Comparison of ENCODE assay signal across 9 mouse cellular contexts in genomic region chr2:28447315-28447670, GRCm38 (mm10). TPM values are rescaled to one million over a fixed set of nuclear protein-coding genes. Genes with fewer than 3 reads are reported as not detected.
A peak's percentile ranks its signal among the peaks of the same experiment; 100 is the strongest.
DNase-seq lines count a peak whose midpoint lies in the region; ATAC-seq and TF ChIP-seq lines count a peak whose summit lies in the region.
"Had no signal": no experiment of that assay in that cellular context is flagged by ENCODE, and none has a peak within 500 bp of the region (broad histone marks: within the 10 kb centered on the region; RNA-seq: fewer than 3 reads in every experiment).

No protein-coding gene starts in this region.

- no peaks in the 10 kb centered on the region; the same call in 1 of the 2 replicates for H3K27me3 ChIP-seq in embryonic facial prominence, embryonic 14.5 days (replicated peaks; ENCODE audit: control insufficient read depth, insufficient read depth, low read length)
- H3K27me3 ChIP-seq in intestine, embryonic 15.5 days (replicated peaks) = no peaks in the 10 kb centered on the region
- no peaks in the 10 kb centered on the region for H3K27me3 ChIP-seq in neural tube, embryonic 12.5 days (replicated peaks)

- peak overlapping the region; percentile 71 for H3K4me3 ChIP-seq in layer of hippocampus, adult 2 months
- H3K4me3 ChIP-seq in embryonic facial prominence, embryonic 14.5 days (ENCODE audit: low read depth, low read length) = peak overlapping the region; percentile 77
- H3K4me3 ChIP-seq in intestine, embryonic 15.5 days (replicated peaks) = peak overlapping the region; percentile 73
- H3K4me3 ChIP-seq in neural tube, embryonic 12.5 days = peak overlapping the region; percentile 78

- no peak for DNase-seq in layer of hippocampus, adult 2 months (ENCODE audit: low spot score in 2 of 2)
- no peak for DNase-seq in layer of hippocampus, adult 9-11 months
- DNase-seq in embryonic facial prominence, embryonic 14.5 days (ENCODE audit: low spot score) = peak; percentile 8
- no peak for DNase-seq in ovary, adult 18-20 months (ENCODE audit: low spot score)
- DNase-seq in urinary bladder, postnatal 36 days (ENCODE audit: low spot score in 2 of 2) = no peak
- DNase-seq in thymus, postnatal 10 days (ENCODE audit: low spot score in 2 of 2) = no peak

- 0 out of 2 replicates have a peak, but pooled peaks cover 5% of the 10 kb centered on the region for H3K4me1 ChIP-seq in embryonic facial prominence, embryonic 14.5 days (ENCODE audit: control insufficient read depth, insufficient read depth, low read length)
- peaks cover 15% of the 10 kb centered on the region; the same call in 1 of the 2 replicates for H3K4me1 ChIP-seq in intestine, embryonic 15.5 days (replicated peaks)
- peaks cover 9% of the 10 kb centered on the region; the same call in 1 of the 2 replicates for H3K4me1 ChIP-seq in neural tube, embryonic 12.5 days

- 0 out of 2 replicates have a peak, but pooled peaks cover 4% of the 10 kb centered on the region for H3K36me3 ChIP-seq in embryonic facial prominence, embryonic 14.5 days (ENCODE audit: control insufficient read depth, insufficient read depth, low read length)
- H3K36me3 ChIP-seq in intestine, embryonic 15.5 days = no peaks in the 10 kb centered on the region
- peaks cover 23% of the 10 kb centered on the region; the same call in 1 of the 2 replicates for H3K36me3 ChIP-seq in neural tube, embryonic 12.5 days

- peak overlapping the region; percentile 84 for H3K27ac ChIP-seq in layer of hippocampus, adult 2 months
- H3K27ac ChIP-seq in embryonic facial prominence, embryonic 14.5 days (replicated peaks; ENCODE audit: low read depth, low read length) = peak overlapping the region; percentile 77
- peak overlapping the region; percentile 63 for H3K27ac ChIP-seq in intestine, embryonic 15.5 days
- H3K27ac ChIP-seq in neural tube, embryonic 12.5 days = no peak overlapping the region

- peak; percentile 55 for ATAC-seq in embryonic facial prominence, embryonic 14.5 days (ENCODE audit: low read depth)
- ATAC-seq in intestine, embryonic 15.5 days = peak; percentile 55
- peak; percentile 63 for ATAC-seq in neural tube, embryonic 12.5 days (ENCODE audit: low FRiP score, low read depth)

- H3K9ac ChIP-seq in embryonic facial prominence, embryonic 14.5 days (ENCODE audit: low read depth, low read length) = peak overlapping the region; percentile 88
- H3K9ac ChIP-seq in intestine, embryonic 15.5 days = peak overlapping the region; percentile 72
- H3K9ac ChIP-seq in neural tube, embryonic 12.5 days = peak overlapping the region; percentile 83

- 8% methylated on average over 8 of the region's 11 CpGs for WGBS in embryonic facial prominence, embryonic 14.5 days
- 6% methylated on average over 11 of the region's 11 CpGs for WGBS in intestine, embryonic 15.5 days
- 6% methylated on average over 11 of the region's 11 CpGs for WGBS in neural tube, embryonic 12.5 days

- H3K4me2 ChIP-seq in embryonic facial prominence, embryonic 14.5 days (ENCODE audit: low read depth, low read length) = peak overlapping the region; percentile 94
- peak overlapping the region; percentile 98 for H3K4me2 ChIP-seq in intestine, embryonic 15.5 days (replicated peaks)
- H3K4me2 ChIP-seq in neural tube, embryonic 12.5 days (replicated peaks) = peak overlapping the region; percentile 93

- H3K9me3 ChIP-seq in embryonic facial prominence, embryonic 14.5 days (ENCODE audit: control insufficient read depth, low read length) = no peaks in the 10 kb centered on the region
- H3K9me3 ChIP-seq in intestine, embryonic 15.5 days = no peaks in the 10 kb centered on the region
- H3K9me3 ChIP-seq in neural tube, embryonic 12.5 days = no peaks in the 10 kb centered on the region

- TF ChIP-seq CTCF in layer of hippocampus, adult 2 months (conservative IDR thresholded peaks at IDR 0.05) = no peak

RNA-seq across cellular contexts. Expression of gene Ppp1r26, which starts 0.7 kb away (rescaled TPM):
- total RNA-seq in layer of hippocampus, adult 2 months (2021) = 10 to 100 TPM; 14.5 to 17.3 TPM
- 3.8 and 4.9 TPM in 2 replicates for polyA plus RNA-seq in embryonic facial prominence, embryonic 14.5 days (2014; fragmentation: Nextera tagmentation; extraction: Ambion mirVana)
- polyA plus RNA-seq in intestine, embryonic 15.5 days (2015; fragmentation: Nextera tagmentation; extraction: Ambion mirVana) = 2.7 and 2.8 TPM in 2 replicates
- polyA plus RNA-seq in neural tube, embryonic 12.5 days (2016; fragmentation: Nextera tagmentation; extraction: Ambion mirVana) = 7.9 and 8.7 TPM in 2 replicates

RNA-seq across cellular contexts. Expression of gene 1700007K13Rik, which starts 18.8 kb away (rescaled TPM):
- total RNA-seq in layer of hippocampus, adult 2 months (2021) = 1 to 10 TPM; 1.9 to 2.4 TPM
- 1.7 and 5.9 TPM in 2 replicates for polyA plus RNA-seq in embryonic facial prominence, embryonic 14.5 days (2014; fragmentation: Nextera tagmentation; extraction: Ambion mirVana)
- polyA plus RNA-seq in intestine, embryonic 15.5 days (2015; fragmentation: Nextera tagmentation; extraction: Ambion mirVana) = not detected in 2 replicates
- polyA plus RNA-seq in neural tube, embryonic 12.5 days (2016; fragmentation: Nextera tagmentation; extraction: Ambion mirVana) = 0.68 and 1.5 TPM in 2 replicates
- total RNA-seq: gastrocnemius, adult 8-10 months had no signal

RNA-seq across cellular contexts. Expression of gene Mrps2, which starts 20.6 kb away (rescaled TPM):
- 10 to 100 TPM; 35.8 to 39.4 TPM for total RNA-seq in layer of hippocampus, adult 2 months (2021)
- polyA plus RNA-seq in embryonic facial prominence, embryonic 14.5 days (2014; fragmentation: Nextera tagmentation; extraction: Ambion mirVana) = 50.5 and 55.5 TPM in 2 replicates
- 62.4 and 66.0 TPM in 2 replicates for polyA plus RNA-seq in intestine, embryonic 15.5 days (2015; fragmentation: Nextera tagmentation; extraction: Ambion mirVana)
- polyA plus RNA-seq in neural tube, embryonic 12.5 days (2016; fragmentation: Nextera tagmentation; extraction: Ambion mirVana) = 54.3 and 56.2 TPM in 2 replicates

RNA-seq across cellular contexts. Expression of gene Gbgt1, which starts 49.4 kb away (rescaled TPM):
- 1 to 10 TPM; 1.8 to 2.2 TPM for total RNA-seq in layer of hippocampus, adult 2 months (2021)
- polyA plus RNA-seq in embryonic facial prominence, embryonic 14.5 days (2014; fragmentation: Nextera tagmentation; extraction: Ambion mirVana) = 1.3 and 1.7 TPM in 2 replicates
- 3.7 and 4.0 TPM in 2 replicates for polyA plus RNA-seq in intestine, embryonic 15.5 days (2015; fragmentation: Nextera tagmentation; extraction: Ambion mirVana)
- 0.80 and 0.81 TPM in 2 replicates for polyA plus RNA-seq in neural tube, embryonic 12.5 days (2016; fragmentation: Nextera tagmentation; extraction: Ambion mirVana)

RNA-seq across cellular contexts. Expression of gene Gm10134, which starts 58.6 kb away (rescaled TPM):
- total RNA-seq in layer of hippocampus, adult 2 months (2021) = 1 to 10 TPM in 1 of 2 experiments, not detected in 1; 1.2 TPM
- polyA plus RNA-seq in embryonic facial prominence, embryonic 14.5 days (2014; fragmentation: Nextera tagmentation; extraction: Ambion mirVana) = 2.7 TPM in 1 of 2 replicates, not detected in the other
- polyA plus RNA-seq in intestine, embryonic 15.5 days (2015; fragmentation: Nextera tagmentation; extraction: Ambion mirVana) = 11.8 and 11.9 TPM in 2 replicates
- polyA plus RNA-seq in neural tube, embryonic 12.5 days (2016; fragmentation: Nextera tagmentation; extraction: Ambion mirVana) = 2.4 and 3.5 TPM in 2 replicates
